Mouse (Mus musculus): ENCODE results near the gene Bcam. TPM values are rescaled to one million over a fixed set of nuclear protein-coding genes. Genes with fewer than 3 reads are reported as not detected.

The Bcam gene
- polyA plus RNA-seq, 1 experiment: 25.3 TPM

- TF ChIP-seq POLR2A (IDR thresholded peaks at IDR 0.05; ENCODE audit: borderline replicate concordance, insufficient read depth, low read length): peak; percentile 43; the same call in 1 of the 2 replicates
- TF ChIP-seq CTCF (IDR thresholded peaks at IDR 0.05; ENCODE audit: borderline replicate concordance, insufficient read depth, low read depth, low read length): no peak
- 4% methylated on average over 18 of the region's 18 CpGs for WGBS
- Histone ChIP-seq H3K27ac (ENCODE audit: insufficient read depth, low read length) (peak overlapping the region; percentile 52), H3K27me3 (ENCODE audit: control insufficient read depth, insufficient read depth, low read length) (no peaks in the 10 kb centered on the region), H3K4me1 (ENCODE audit: control insufficient read depth, insufficient read depth, low read length) (peaks cover 8% of the 10 kb centered on the region), H3K4me3 (replicated peaks; ENCODE audit: insufficient read depth, low read depth, low read length) (peak overlapping the region; percentile 49)
- DNase-seq: no peak
Observed at GRCm38 (mm10) chr7:19716055-19716682, 54.6 kb downstream of the Bcam start.

- peak; percentile 99 to 100 for DNase-seq
- Histone ChIP-seq H3K4me3 (replicated peaks; ENCODE audit: insufficient read depth, low read depth, low read length) (peak within 1 kb of the TSS; percentile 81), H3K27me3 (ENCODE audit: control insufficient read depth, insufficient read depth, low read length) (no peaks in the 10 kb centered on the region), H3K27ac (ENCODE audit: insufficient read depth, low read length) (peak within 1 kb of the TSS; percentile 52), H3K4me1 (ENCODE audit: control insufficient read depth, insufficient read depth, low read length) (peaks cover 8% of the 10 kb centered on the region)
- peak; percentile 51; the same call in 1 of the 2 replicates for TF ChIP-seq POLR2A (IDR thresholded peaks at IDR 0.05; ENCODE audit: borderline replicate concordance, insufficient read depth, low read length)
- no peak for TF ChIP-seq CTCF (IDR thresholded peaks at IDR 0.05; ENCODE audit: borderline replicate concordance, insufficient read depth, low read depth, low read length)
- WGBS: under 1% methylated on average over 57 of the region's 59 CpGs
Observed at GRCm38 (mm10) chr7:19715239-19716054, 55.4 kb downstream of the Bcam start, which contains the start of gene Tomm40. Tomm40 (minus strand) TSS chr7:19715438.

GRCm38 (mm10) chr7:19714836-19715235, 56.0 kb downstream of the Bcam start:
- TF ChIP-seq POLR2A (IDR thresholded peaks at IDR 0.05; ENCODE audit: borderline replicate concordance, insufficient read depth, low read length) (no peak), CTCF (IDR thresholded peaks at IDR 0.05; ENCODE audit: borderline replicate concordance, insufficient read depth, low read depth, low read length) (no peak)
- under 1% methylated on average over 39 of the region's 39 CpGs for WGBS
- H3K27me3 ChIP-seq (ENCODE audit: control insufficient read depth, insufficient read depth, low read length): no peaks in the 10 kb centered on the region
- H3K4me1 ChIP-seq (ENCODE audit: control insufficient read depth, insufficient read depth, low read length): peaks cover 8% of the 10 kb centered on the region
- H3K27ac ChIP-seq (ENCODE audit: insufficient read depth, low read length): peak overlapping the region; percentile 27; the same call in 1 of the 2 replicates
- no peak for DNase-seq
- H3K4me3 ChIP-seq (replicated peaks; ENCODE audit: insufficient read depth, low read depth, low read length): peak overlapping the region; percentile 81

GRCm38 (mm10) chr7:19713598-19713997, 57.2 kb downstream of the Bcam start:
- no peak for TF ChIP-seq CTCF (IDR thresholded peaks at IDR 0.05; ENCODE audit: borderline replicate concordance, insufficient read depth, low read depth, low read length)
- no peak for TF ChIP-seq POLR2A (IDR thresholded peaks at IDR 0.05; ENCODE audit: borderline replicate concordance, insufficient read depth, low read length)
- Histone ChIP-seq H3K27me3 (ENCODE audit: control insufficient read depth, insufficient read depth, low read length) (no peaks in the 10 kb centered on the region), H3K4me1 (ENCODE audit: control insufficient read depth, insufficient read depth, low read length) (peaks cover 8% of the 10 kb centered on the region), H3K4me3 (replicated peaks; ENCODE audit: insufficient read depth, low read depth, low read length) (no peak overlapping the region), H3K27ac (ENCODE audit: insufficient read depth, low read length) (no peak overlapping the region)
- DNase-seq: peak in 1 of 2 experiments; percentile 21
- WGBS: 86% methylated on average over 9 of the region's 9 CpGs

- TF ChIP-seq CTCF (IDR thresholded peaks at IDR 0.05; ENCODE audit: borderline replicate concordance, insufficient read depth, low read depth, low read length): peak; percentile 54
- TF ChIP-seq POLR2A (IDR thresholded peaks at IDR 0.05; ENCODE audit: borderline replicate concordance, insufficient read depth, low read length): no peak
- H3K4me1 ChIP-seq (ENCODE audit: control insufficient read depth, insufficient read depth, low read length): peaks cover 8% of the 10 kb centered on the region
- WGBS: 40% methylated on average over 4 of the region's 4 CpGs
Observed at GRCm38 (mm10) chr7:19713196-19713595, 57.6 kb downstream of the Bcam start.

GRCm38 (mm10) chr7:19712414-19712813, 58.4 kb downstream of the Bcam start:
- 45% methylated on average over 4 of the region's 4 CpGs for WGBS
- TF ChIP-seq POLR2A (IDR thresholded peaks at IDR 0.05; ENCODE audit: borderline replicate concordance, insufficient read depth, low read length) (no peak), CTCF (IDR thresholded peaks at IDR 0.05; ENCODE audit: borderline replicate concordance, insufficient read depth, low read depth, low read length) (no peak; the same call in 1 of the 2 replicates)
- H3K4me1 ChIP-seq (ENCODE audit: control insufficient read depth, insufficient read depth, low read length): peaks cover 8% of the 10 kb centered on the region
- peak in 1 of 2 experiments; percentile 27 for DNase-seq
- H3K4me3 ChIP-seq (replicated peaks; ENCODE audit: insufficient read depth, low read depth, low read length): no peak overlapping the region
- H3K27ac ChIP-seq (ENCODE audit: insufficient read depth, low read length): no peak overlapping the region
- no peaks in the 10 kb centered on the region for H3K27me3 ChIP-seq (ENCODE audit: control insufficient read depth, insufficient read depth, low read length)

More at GRCm38 (mm10) chr7:19713196-19713595, 57.6 kb downstream of the Bcam start:
- Histone ChIP-seq H3K4me3 (replicated peaks; ENCODE audit: insufficient read depth, low read depth, low read length) (no peak overlapping the region), H3K27ac (ENCODE audit: insufficient read depth, low read length) (no peak overlapping the region), H3K27me3 (ENCODE audit: control insufficient read depth, insufficient read depth, low read length) (no peaks in the 10 kb centered on the region)
- DNase-seq: peak; percentile 44 to 48

GRCm38 (mm10) chr7:19710650-19711049, 60.2 kb downstream of the Bcam start:
- TF ChIP-seq CTCF (IDR thresholded peaks at IDR 0.05; ENCODE audit: borderline replicate concordance, insufficient read depth, low read depth, low read length) (no peak), POLR2A (IDR thresholded peaks at IDR 0.05; ENCODE audit: borderline replicate concordance, insufficient read depth, low read length) (no peak)
- H3K27me3 ChIP-seq (ENCODE audit: control insufficient read depth, insufficient read depth, low read length): no peaks in the 10 kb centered on the region
- H3K27ac ChIP-seq (ENCODE audit: insufficient read depth, low read length): no peak overlapping the region
- peak; percentile 9 to 14 for DNase-seq
- H3K4me3 ChIP-seq (replicated peaks; ENCODE audit: insufficient read depth, low read depth, low read length): no peak overlapping the region
- peaks cover 8% of the 10 kb centered on the region for H3K4me1 ChIP-seq (ENCODE audit: control insufficient read depth, insufficient read depth, low read length)
- 87% methylated on average over 10 of the region's 10 CpGs for WGBS

Other genes starting within 250 kb of the Bcam start
- 134 and 136 TPM in 2 replicates for gene Ppp1r37, start 207.9 kb downstream of the Bcam start, polyA plus RNA-seq (2012; rRNA removed)
- 3.4 and 4.0 TPM in 2 replicates for gene Zfp296, start 193.7 kb downstream of the Bcam start, polyA plus RNA-seq (2012; rRNA removed)
- 86.1 and 87.2 TPM in 2 replicates for gene Gemin7, start 193.4 kb downstream of the Bcam start, polyA plus RNA-seq (2012; rRNA removed)
- gene Clasrp, start 166.5 kb downstream of the Bcam start, polyA plus RNA-seq (2012; rRNA removed): 151 and 152 TPM in 2 replicates
- 4.7 and 5.8 TPM in 2 replicates for gene Relb, start 141.6 kb downstream of the Bcam start, polyA plus RNA-seq (2012; rRNA removed)
- gene Clptm1, start 106.0 kb downstream of the Bcam start, polyA plus RNA-seq (2012; rRNA removed): 158 and 159 TPM in 2 replicates
- not detected in 2 replicates for gene Apoc2, start 93.1 kb downstream of the Bcam start, polyA plus RNA-seq (2012; rRNA removed)
- not detected in 2 replicates for gene Gm44805, start 89.6 kb downstream of the Bcam start, polyA plus RNA-seq (2012; rRNA removed)
- gene Apoc4, start 89.5 kb downstream of the Bcam start, polyA plus RNA-seq (2012; rRNA removed): not detected in 2 replicates
- gene Apoc1, start 78.4 kb downstream of the Bcam start, polyA plus RNA-seq (2012; rRNA removed): 5.1 and 6.6 TPM in 2 replicates
- 2,800 and 2,936 TPM in 2 replicates for gene Apoe, start 71.8 kb downstream of the Bcam start, polyA plus RNA-seq (2012; rRNA removed)
- gene Tomm40, start 55.6 kb downstream of the Bcam start, polyA plus RNA-seq (2012; rRNA removed): 125 TPM in 2 replicates
- gene Nectin2, start 20.5 kb downstream of the Bcam start, polyA plus RNA-seq (2012; rRNA removed): 8.9 and 9.3 TPM in 2 replicates
- gene Cblc, start 25.8 kb upstream of the Bcam start, polyA plus RNA-seq (2012; rRNA removed): not detected in 2 replicates
- 0.80 and 0.84 TPM in 2 replicates for gene Bcl3, start 51.8 kb upstream of the Bcam start, polyA plus RNA-seq (2012; rRNA removed)
- 6.9 and 8.2 TPM in 2 replicates for gene Gm19345, start 81.0 kb upstream of the Bcam start, polyA plus RNA-seq (2012; rRNA removed)
- 0.21 and 0.74 TPM in 2 replicates for gene Ceacam16, start 90.3 kb upstream of the Bcam start, polyA plus RNA-seq (2012; rRNA removed)
- gene Ceacam19, start 116.9 kb upstream of the Bcam start, polyA plus RNA-seq (2012; rRNA removed): not detected in 2 replicates
- 7.4 and 7.5 TPM in 2 replicates for gene Pvr, start 150.1 kb upstream of the Bcam start, polyA plus RNA-seq (2012; rRNA removed)
- gene Igsf23, start 179.7 kb upstream of the Bcam start, polyA plus RNA-seq (2012; rRNA removed): not detected in 2 replicates
- gene Ceacam20, start 194.4 kb upstream of the Bcam start, polyA plus RNA-seq (2012; rRNA removed): not detected in 2 replicates
- gene Nlrp9b, start 220.4 kb upstream of the Bcam start, polyA plus RNA-seq (2012; rRNA removed): not detected in 2 replicates